Mouse (Mus musculus) hindlimb bud, embryonic 11.5 days (tissue): ENCODE data around the gene Eif2ak1.
"Not testable (repeated sequence)": the region's sequence is repeated elsewhere in the genome, so short reads cannot be mapped to it uniquely, and the experiment has no call there.

Source experiments
- DNase-seq: peaks from one replicate; pipeline ENCODE4 v3.0.0-alpha.2; 2012; ENCODE audit warnings: low read depth, low spot score; ENCODE audit errors: extremely low spot score

The Eif2ak1 gene

DNA sequence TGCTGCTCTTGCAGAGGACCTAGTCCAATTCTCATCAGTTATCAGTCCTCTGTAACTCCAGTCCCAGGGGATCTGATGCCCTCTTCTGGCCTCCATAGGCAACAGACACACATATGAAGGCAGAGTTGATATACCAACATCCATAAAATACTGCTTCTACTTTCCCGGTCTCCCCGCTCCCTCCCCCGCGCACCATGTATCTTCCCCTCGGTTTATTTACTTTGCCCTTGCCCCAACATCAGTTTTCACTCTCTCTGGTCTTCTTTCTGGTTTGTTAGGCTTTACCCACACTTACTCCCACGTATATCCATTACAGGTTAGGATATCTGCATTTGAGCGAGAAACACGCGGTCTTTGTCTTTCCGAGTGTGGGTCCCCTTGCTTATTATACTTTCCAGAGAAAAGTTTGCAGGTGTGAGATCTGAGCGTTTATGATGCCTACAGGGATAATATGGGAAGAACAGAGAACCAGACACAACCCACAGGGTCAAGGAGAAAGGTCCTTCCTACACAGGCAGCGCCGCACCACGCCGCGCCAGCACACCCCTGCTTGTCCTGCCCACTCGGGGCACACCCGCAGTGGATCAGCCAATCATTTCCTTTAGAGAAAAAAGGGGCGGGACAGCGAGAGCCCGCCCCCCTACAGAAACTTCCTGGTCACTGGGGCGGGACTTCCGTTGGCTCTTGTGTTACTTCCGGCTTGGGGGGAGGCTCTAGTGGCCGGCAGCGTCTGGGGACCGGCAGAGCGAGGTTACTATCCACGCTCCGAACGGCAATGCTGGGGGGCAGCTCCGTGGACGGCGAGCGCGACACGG is at the start of gene Eif2ak1:
Eif2ak1 (plus strand) TSS at position 673 of the 815 bp plus-strand sequence.
- DNase-seq: peak; percentile 77

DNA sequence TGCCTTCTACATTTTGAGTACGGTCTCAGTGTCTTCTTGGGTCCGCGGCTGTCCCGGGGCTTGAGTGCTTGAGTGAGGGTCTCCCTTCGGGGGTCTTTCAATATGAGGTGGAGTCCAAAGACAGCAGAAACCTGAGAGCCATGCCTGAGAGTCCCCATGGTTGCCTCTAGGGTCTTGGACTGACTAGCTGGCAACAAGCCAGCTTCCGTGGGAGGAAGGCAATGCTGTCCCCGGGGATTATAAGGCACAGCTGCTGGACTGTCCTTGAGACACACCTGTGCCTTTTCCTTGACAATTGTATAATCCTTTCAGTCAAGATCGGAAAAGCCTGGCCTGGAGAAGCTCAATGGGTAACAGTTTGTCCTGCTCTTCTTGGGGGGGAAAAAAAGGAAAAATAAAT is 35.6 kb upstream of the Eif2ak1 start:
- DNase-seq: no peak

DNA sequence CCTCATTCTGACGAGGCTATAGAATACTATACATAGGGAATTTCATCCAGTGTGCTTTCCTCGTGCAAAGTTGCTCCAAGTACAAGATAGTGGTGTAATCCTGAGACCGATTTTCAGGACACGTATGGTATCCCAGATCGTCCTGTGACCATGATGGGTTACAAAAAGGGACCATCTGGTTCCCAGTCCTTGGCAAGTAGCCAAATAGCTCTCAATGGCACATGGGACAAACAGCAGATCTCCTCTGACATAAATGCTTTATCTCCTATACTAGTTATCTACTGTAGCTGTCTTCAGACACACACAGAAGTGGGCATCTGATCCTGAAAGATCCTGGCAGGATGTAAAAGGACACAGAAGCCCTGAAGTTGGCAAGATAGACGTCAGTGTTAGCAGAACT is 32.2 kb upstream of the Eif2ak1 start:
- no peak for DNase-seq

DNA sequence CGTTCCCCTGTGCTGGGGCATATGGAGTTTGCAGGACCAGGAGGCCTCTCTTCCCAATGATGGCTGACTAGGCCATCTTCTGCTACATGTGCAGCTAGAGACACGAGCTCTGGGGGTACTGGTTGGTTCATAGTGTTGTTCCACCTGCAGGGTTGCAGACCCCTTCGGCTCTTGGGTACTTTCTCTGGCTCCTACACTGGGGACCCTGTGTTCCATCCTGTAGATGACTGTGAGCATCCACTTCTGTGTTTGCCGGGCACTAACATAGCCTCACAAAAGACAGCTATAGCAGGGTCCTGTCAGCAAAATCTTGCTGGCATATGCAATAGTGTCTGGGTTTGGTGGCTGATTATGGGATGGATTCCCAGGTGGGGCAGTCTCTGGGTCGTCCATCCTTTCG is 16.4 kb upstream of the Eif2ak1 start:
- not testable (repeated sequence) for DNase-seq

DNA sequence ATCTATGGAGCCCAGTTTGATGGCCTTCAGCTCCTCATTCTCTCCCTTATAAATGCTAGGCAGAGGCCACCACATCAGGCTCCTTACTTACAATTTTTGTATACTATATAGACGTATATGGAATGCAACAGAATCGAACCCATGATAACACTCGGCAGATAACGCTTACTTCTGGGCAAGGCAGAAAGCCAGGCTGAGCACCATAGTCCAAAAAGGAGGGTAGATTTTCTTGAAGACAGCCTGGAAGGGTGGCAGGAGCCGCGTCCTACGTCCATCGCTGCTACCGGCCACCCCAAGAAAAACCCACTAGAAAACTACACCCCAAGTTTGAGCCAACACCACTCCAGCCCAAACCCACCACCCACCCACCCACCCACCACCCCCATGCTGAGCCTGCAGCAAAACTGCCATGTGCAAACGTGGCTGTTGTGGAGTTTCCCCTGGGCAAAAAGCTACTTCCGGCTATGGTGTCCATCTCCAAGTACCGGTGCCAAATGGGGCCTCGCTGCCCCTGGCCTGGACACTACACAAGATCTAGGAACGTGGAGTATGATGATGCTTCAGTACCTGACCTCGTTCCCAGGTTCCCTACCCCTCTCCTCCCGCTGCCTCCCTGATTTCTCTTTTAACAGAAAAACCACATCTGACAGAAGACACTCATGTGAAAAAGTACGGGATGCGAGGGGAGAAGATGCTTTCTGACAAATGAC is 13.4 kb upstream of the Eif2ak1 start:
- no peak for DNase-seq

DNA sequence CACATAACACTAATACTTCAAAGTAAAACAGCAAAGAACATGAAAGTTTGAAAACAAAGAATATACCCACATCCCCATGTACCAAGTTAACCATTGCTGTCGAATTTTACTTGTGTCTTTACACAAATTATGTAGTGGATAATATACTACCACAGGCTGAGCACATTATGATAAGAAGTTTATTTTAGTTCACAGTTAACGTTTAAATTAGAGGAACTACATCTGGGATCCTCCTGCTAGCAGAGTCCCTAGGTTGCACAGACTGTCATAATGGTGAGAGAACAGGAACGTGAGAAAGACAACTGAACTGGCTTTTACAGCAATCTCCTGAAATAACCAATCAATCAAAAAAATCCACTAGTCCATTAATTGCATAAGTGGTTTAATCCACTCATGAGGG is 10.3 kb upstream of the Eif2ak1 start:
- no peak for DNase-seq

DNA sequence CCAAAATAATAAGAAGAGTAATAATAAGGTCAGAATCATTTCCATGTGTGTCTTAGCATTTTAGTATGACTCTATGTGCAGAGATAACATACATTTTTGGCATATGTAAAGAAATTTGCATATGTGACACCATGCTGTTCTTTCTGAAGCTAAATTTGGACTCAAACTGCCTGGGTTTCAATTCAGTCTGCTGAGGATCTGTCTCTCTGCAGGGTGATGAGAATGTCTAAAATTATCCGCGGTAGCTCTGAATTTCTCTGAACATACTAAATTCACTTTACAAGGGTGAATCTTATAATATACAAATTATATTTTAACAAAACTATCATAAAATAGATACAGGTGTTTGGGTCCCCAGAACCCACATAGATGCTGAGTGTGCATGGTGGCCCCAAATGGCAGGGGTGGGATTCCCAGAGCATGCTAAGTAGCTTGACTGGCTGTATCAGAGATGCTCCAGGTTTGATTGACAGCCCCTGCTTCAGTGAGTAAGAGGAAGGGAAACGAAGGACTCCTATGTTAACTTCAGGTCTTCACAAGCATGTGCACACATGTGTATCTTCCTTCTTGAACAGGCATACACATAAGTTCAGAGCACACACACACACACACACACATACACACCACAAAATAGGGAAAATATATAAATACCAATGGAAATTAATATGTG is 8.0 kb upstream of the Eif2ak1 start:
- no peak for DNase-seq

DNA sequence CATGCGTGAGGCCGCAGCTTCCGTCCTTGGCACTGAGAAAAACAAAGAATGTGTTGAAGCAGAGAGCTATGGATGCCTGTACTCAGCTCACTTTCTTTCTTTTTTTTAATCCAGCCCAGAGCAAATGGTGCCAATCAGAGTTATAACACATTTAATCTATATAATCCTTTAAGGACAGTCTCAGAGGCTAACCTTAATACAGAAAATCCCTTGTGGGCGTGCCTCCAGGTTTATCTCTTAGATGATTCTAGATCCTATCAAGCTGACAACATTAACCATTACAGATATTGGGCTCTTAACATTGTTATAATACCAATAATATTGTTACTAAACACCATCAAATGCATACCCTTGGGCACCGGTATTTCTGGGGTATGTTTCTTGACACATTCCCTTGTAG is 5.9 kb upstream of the Eif2ak1 start:
- DNase-seq: no peak

DNA sequence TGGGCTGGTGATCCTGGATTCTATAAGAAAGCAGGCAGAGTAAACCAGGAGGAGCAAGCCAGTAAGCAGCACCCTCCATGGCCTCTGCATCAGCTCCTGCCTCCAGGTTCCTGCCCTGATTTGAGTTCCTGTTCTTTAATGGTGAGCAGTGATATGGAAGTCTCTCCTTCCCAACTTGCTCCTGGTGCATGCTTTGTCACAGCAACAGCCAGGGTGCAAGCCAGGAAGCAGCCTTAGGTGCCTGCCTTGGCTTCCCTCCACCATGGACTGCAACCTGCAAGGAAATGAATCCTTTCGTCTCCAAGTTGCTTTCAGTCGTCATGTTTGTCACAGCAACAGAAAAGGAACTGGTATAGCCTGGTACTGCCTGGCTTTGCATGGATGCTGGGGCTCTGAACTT is 3.0 kb upstream of the Eif2ak1 start:
- no peak for DNase-seq

DNA sequence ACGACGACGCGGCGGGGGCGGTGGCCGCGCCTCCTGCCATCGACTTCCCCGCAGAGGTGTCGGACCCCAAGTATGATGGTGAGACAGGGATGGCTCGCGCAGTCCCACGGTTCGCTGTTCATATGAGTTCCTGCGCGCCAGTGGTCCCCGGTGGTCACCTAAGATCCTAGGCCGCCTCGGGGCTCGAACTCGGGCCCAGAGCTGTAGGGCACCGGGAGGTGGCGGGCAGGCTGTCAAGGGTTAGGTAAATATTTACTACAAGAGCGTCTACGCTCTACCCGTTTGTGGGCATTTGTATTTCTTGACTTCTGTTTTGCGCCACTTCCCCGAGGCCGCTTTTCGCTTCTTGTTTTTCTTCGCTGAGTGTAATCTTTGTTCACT is 333 bp downstream of the Eif2ak1 start:
- no peak for DNase-seq

DNA sequence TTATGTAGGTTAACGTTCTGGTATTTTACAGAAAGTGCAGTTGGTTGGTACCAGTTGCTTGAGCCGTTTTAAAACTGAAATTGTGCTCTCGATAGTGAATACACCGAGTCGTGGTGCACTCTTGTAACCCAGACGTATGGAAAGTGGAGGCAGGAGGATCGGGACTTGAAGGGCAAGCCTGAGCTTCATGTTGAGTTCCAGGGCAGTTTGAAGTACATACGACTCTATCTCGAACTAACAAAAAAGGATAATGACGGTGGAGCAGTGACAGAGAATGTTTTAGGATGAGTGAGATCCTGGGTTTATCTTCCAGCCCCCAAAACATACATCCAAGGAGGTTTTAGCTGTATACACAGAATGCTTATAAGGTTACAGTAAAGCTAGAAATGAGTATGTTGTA is 873 bp downstream of the Eif2ak1 start:
- DNase-seq: no peak

DNA sequence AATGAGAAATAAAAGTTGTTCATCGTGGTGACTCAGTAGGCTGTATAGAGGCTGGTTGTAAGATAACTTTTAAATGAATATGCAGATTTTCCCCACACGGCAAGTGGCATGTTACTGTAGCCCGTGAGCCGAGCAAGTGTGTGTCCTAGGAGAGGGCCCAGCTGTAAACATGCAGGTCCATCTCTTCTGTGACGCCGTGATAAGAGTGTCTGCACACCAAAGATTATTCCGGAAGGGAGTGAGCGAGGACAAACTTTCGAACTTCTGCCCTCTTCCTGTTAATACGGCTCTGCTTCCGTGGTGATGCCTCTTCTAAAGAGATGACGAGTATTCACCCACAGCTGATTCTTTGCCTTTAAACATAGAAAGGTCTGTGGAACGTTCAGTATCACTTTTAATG is 1.4 kb downstream of the Eif2ak1 start:
- DNase-seq: no peak

DNA sequence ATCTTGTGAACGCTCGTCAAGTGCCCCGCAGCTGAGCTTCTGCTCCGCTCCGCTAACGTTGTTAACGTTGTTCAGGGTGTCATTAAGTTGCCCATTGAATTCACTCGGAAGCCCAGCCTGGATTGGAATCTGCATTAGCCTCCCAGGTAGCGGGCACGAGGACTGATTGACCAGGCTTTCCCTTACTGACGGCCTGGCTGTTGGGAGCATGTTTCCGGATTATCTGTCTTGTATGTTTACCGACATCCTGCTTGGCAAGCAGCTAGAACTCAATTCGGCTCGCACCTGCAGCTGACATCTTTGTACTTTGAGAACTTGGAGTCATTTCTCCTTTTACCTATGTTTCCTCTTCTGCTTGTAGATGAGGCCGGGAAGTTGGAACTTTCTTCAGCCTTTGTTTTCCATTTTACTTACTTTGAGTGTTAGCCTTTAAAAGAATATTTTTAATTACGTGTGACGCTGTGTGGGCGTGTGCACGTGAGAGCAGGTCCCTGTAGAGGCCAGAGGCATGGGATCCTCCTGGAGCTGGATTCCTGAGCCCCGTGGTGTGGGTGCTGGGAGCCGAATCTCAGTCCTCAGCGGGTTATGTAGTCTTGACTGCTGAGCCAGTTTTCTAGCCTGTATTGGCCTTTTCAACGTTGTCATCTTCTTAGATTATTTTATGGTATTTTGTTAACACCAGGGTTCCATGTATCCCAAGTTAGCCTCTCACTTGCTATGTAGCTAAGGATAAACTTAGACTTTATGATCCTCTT is 2.5 kb downstream of the Eif2ak1 start:
- no peak for DNase-seq

DNA sequence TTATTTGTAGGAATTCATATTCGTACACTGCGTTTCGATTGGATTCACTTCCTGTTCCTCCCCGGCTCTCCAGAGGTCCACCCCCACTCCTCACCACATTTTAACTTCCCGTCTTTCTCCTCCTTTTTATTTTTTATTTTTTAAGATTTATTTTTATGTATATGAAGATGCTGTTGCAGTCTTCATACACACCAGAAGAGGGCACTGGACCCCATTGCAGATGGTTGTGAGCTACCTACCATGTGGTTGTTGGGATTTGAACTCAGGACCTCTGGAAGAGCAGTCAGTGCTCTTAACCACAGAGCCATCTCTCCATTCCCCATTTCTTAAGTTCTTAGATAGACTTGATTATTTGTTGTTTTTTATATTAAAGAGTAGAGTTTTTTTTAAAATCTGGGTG is 3.2 kb downstream of the Eif2ak1 start:
- DNase-seq: no peak

DNA sequence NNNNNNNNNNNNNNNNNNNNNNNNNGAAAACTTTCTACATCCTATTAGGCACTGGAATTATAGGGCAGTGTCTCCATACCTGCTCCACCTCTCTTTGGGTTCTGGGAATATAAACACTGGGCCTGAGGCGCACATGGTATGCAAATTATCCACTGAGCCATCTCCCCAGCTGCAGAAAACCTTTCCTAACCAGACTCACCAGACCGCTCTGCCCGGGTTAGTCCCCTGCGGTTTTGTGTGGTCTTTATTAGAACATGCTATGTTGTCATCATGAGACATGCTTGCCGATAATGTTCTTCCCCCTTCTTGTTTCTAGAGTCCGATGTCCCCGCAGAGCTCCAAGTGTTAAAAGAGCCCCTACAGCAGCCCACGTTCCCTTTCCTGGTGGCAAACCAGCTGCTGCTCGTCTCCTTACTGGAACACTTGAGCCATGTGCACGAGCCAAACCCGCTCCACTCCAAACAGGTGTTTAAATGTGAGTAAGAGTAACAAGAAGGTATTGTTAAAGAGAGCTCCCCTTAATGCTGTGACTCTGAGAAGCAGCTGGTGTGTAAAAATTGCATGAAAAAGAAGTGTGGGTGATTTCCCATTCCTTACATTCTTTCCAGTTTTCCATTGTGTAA is 54.1 kb downstream of the Eif2ak1 start:
- DNase-seq: no peak

DNA sequence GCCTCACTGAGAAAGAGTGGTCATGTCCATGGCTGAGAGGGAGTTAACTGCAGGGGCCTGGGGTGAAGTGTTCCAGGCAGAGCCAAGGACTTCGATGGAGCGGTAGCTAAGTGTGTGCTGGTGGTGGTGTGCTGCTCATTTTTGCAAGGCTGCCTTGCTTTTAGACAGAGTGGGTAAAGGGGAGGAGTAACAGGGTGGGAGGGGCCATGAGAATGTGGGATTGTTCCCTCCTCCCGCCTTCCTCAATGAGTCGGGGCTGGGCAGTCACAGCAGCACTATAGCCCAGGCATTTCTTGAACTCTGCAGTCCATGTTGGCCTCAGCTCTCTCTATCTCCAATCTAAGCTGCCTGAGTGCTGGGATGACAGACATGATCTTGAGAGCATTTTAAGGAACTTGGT is 57.0 kb downstream of the Eif2ak1 start:
- no peak for DNase-seq

DNA sequence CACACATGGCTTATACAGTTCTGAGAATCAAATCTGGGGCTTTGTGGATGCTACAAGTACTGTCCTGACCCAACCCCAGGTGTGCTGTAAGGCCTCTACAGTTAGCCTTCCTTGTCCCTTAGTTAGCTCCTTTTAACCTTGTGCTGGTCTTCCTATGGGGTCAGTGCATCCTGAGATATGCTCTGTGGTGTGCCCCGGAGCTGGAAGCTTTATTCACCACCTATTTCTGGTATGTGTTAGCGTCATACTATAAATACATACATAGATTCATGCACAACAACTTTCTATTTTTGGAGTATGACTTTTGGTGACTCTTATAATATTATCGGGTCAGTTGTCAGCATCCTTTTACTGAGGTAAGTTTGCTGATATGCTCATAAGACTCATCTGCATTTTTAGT is 67.7 kb downstream of the Eif2ak1 start:
- DNase-seq: no peak

DNA sequence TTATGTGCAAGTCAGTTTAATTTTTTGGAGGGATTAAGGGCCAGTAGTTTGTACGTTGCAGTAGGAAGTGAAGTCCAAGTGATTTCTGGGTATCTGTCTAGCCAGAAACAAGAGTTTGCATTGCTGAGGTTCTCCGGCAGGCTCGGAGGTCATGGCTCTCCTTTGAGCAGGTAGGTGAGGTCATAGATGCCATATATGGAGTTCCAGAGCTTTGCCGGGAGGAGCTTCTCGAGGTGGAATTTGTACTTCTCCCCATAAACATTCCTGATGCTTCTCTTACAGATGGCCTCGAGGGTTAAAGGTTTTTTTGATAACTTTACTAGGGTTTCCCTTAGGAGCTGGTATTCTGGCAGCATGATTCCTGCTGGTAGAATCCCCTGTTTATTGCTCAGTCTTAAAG is 73.2 kb downstream of the Eif2ak1 start:
- no peak for DNase-seq

DNA sequence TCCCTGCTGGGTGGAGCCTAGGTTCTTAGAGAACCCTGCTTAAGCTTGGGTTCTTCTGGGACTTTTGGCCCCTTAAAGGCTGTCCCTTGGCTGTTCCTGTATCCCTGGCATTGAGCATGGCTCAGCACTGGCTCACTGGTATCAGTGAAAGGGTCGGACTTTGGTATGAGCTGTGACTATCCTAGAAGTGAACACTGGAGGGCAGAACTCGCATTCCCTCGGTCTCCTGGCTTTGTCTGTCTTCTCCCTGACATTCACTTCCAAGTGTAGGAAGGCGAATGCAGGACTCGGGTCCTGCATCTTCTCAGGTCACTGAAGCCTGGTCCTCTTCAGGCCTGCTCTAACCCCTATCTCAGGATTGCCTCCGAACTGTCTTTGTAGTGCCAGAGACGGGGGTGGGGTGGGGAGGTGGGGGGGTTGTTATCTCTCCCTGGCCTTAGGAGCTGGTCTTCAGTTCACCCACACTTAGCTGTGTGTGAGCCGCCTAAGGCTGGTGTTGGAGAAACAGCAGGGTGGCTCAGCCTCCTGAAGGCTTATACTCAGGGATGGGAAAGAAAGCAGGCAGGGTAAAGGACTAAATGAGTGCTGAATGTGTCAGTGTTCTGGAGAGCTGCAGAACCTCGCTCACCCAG is 74.8 kb downstream of the Eif2ak1 start:
- no peak for DNase-seq

DNA sequence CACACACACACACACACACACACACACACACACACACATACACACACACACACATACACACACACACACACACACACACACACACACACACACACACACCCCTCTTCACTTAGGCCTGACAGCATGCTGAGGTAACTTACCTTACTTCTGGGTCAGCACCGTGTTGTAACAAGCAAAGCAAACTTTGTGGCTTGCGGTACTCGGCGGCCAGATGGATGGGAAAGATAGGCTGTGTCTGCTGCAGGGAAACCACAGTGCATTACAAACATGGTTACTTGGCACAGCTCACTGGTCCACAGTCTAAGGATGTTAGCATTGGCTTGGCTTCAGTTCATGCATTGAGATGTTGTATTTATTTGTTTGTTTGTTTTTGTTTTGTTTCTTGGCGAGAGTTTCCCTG is 75.8 kb downstream of the Eif2ak1 start:
- no peak for DNase-seq
